Mouse (Mus musculus): Measurements from ENCODE around the gene Tnfsf8.
A peak's percentile ranks its signal among the peaks of the same experiment; 100 is the strongest.

The Tnfsf8 gene

GRCm38 (mm10) chr4:63842278-63842677 is 18.9 kb downstream of the Tnfsf8 start:
- DNase-seq (ENCODE audit: low spot score in 2 of 2) = no peak

GRCm38 (mm10) chr4:63840457-63840856 is 20.7 kb downstream of the Tnfsf8 start:
- DNase-seq (ENCODE audit: low spot score in 2 of 2) = peak; percentile 32 to 49

GRCm38 (mm10) chr4:63823136-63823535 is 38.0 kb downstream of the Tnfsf8 start:
- DNase-seq (ENCODE audit: low spot score in 2 of 2) = no peak

- no peak for DNase-seq (ENCODE audit: low spot score in 2 of 2)
Measured at GRCm38 (mm10) chr4:63817505-63817904, 43.6 kb downstream of the Tnfsf8 start.

GRCm38 (mm10) chr4:63815668-63816067 is 45.5 kb downstream of the Tnfsf8 start:
- DNase-seq (ENCODE audit: low spot score in 2 of 2) = no peak

- no peak for DNase-seq (ENCODE audit: low spot score in 2 of 2)
Measured at GRCm38 (mm10) chr4:63798083-63798482, 63.1 kb downstream of the Tnfsf8 start.

GRCm38 (mm10) chr4:63796527-63796926 is 64.6 kb downstream of the Tnfsf8 start:
- DNase-seq (ENCODE audit: low spot score in 2 of 2) = no peak

- DNase-seq (ENCODE audit: low spot score in 2 of 2) = no peak
Measured at GRCm38 (mm10) chr4:63792328-63792727, 68.8 kb downstream of the Tnfsf8 start.

GRCm38 (mm10) chr4:63785466-63785865 is 75.7 kb downstream of the Tnfsf8 start:
- DNase-seq (ENCODE audit: low spot score in 2 of 2) = no peak

GRCm38 (mm10) chr4:63783826-63784225 is 77.3 kb downstream of the Tnfsf8 start:
- DNase-seq (ENCODE audit: low spot score in 2 of 2) = no peak

GRCm38 (mm10) chr4:63782970-63783613 is 78.1 kb downstream of the Tnfsf8 start:
- DNase-seq (ENCODE audit: low spot score in 2 of 2) = no peak

Measured in natural killer cell, adult 2 months (primary cell).